Mouse (Mus musculus) CH12.LX (cell line): ENCODE measurements at regions not wholly inside any gene's neighbourhood (a gene's known extent, or its start where the extent isn't known, plus 50 kb on each side); places are given as distances from the start of the nearest gene placed in this dataset.

Experiments used
- DNase-seq: peaks from one replicate; pipeline ENCODE4 v3.0.0-alpha.2; 2013; ENCODE audit errors: extremely low read depth
- H3K27ac ChIP-seq: 2 replicates; pipeline ENCODE4 v1.5.1; 2012; ENCODE audit warnings: low read depth, mild to moderate bottlenecking, control low read depth, moderate library complexity; ENCODE audit not compliant: insufficient read depth
- H3K27me3 ChIP-seq: replicated peaks from 2 replicates; pipeline ENCODE3; 2012; ENCODE audit warnings: inconsistent platforms
- H3K36me3 ChIP-seq, 2 experiments: replicated peaks in 1 of 2; 2 replicates each; pipeline versions ENCODE3 to v1.6.1; 2012; ENCODE audit warnings: inconsistent platforms in 1 of 2, low read length in 1 of 2, mild to moderate bottlenecking in 1 of 2, mixed read lengths in 1 of 2, moderate library complexity in 1 of 2; ENCODE audit not compliant: control insufficient read depth in 1 of 2, insufficient read depth in 1 of 2
- H3K4me1 ChIP-seq, 2 experiments: 2 replicates each; pipeline ENCODE4 v1.6.1; 2012; ENCODE audit warnings: inconsistent platforms in 1 of 2, moderate library complexity in 1 of 2; ENCODE audit not compliant: insufficient read depth in 2 of 2, control insufficient read depth in 1 of 2
- H3K4me2 ChIP-seq: 2 replicates; pipeline ENCODE4 v1.6.1; 2012; ENCODE audit warnings: low read depth, mild to moderate bottlenecking, control low read depth; ENCODE audit not compliant: poor library complexity, insufficient read depth, severe bottlenecking
- H3K4me3 ChIP-seq, 3 experiments: fragments of 150-350 bp in 1 of 3; sonication (generic) in 1 of 3; replicated peaks in 1 of 3; 2 replicates each; pipeline versions ENCODE3 to v1.5.1; 2011 to 2012; ENCODE audit warnings: low read depth in 2 of 3, low read length in 2 of 3, mild to moderate bottlenecking in 2 of 3, moderate library complexity in 2 of 3, control low read depth in 1 of 3, improper control_type of control experiment in 1 of 3, inconsistent platforms in 1 of 3, mixed read lengths in 1 of 3; ENCODE audit not compliant: poor library complexity in 1 of 3
- H3K79me2 ChIP-seq: replicated peaks from 2 replicates; pipeline ENCODE4 v1.6.1; 2012; ENCODE audit warnings: mild to moderate bottlenecking, moderate library complexity; ENCODE audit not compliant: control insufficient read depth, poor library complexity, insufficient read depth, severe bottlenecking; ENCODE audit errors: extremely low read depth
- H3K9ac ChIP-seq: 2 replicates; pipeline ENCODE4 v1.6.1; 2012; ENCODE audit warnings: low read depth, mild to moderate bottlenecking, control low read depth, moderate library complexity; ENCODE audit not compliant: insufficient read depth
- H3K9me3 ChIP-seq: replicated peaks from 2 replicates; pipeline ENCODE3; 2012; ENCODE audit warnings: low read length, inconsistent platforms, mixed read lengths
- CTCF ChIP-seq, 2 experiments: IDR thresholded peaks in 1 of 2; conservative IDR thresholded peaks in 1 of 2; 2 replicates each; pipeline ENCODE4 v1.5.1; 2011 to 2012; ENCODE audit warnings: low read depth in 2 of 2, low read length in 2 of 2, improper control_type of control experiment in 1 of 2, inconsistent platforms in 1 of 2, mild to moderate bottlenecking in 1 of 2, moderate library complexity in 1 of 2
- E2F4 ChIP-seq: IDR thresholded peaks from 2 replicates; pipeline ENCODE4 v1.6.1; 2011; ENCODE audit warnings: low read depth, low read length, improper control_type of control experiment; ENCODE audit not compliant: insufficient replicate concordance
- ETS1 ChIP-seq: conservative IDR thresholded peaks from 2 replicates; pipeline ENCODE4 v1.6.1; 2012; ENCODE audit warnings: low read depth, mild to moderate bottlenecking, inconsistent platforms, low read length, improper control_type of control experiment, moderate library complexity
- HCFC1 ChIP-seq: IDR thresholded peaks from 2 replicates; pipeline ENCODE4 v1.6.1; 2012; ENCODE audit warnings: low read depth, mild to moderate bottlenecking, inconsistent platforms, low read length, improper control_type of control experiment
- JUND ChIP-seq: conservative IDR thresholded peaks from 2 replicates; pipeline ENCODE4 v1.6.1; 2011; ENCODE audit warnings: low read depth, low read length, improper control_type of control experiment
- MAFK ChIP-seq: IDR thresholded peaks from 2 replicates; pipeline ENCODE4 v1.6.1; 2011; ENCODE audit warnings: low read length, improper control_type of control experiment; ENCODE audit not compliant: insufficient replicate concordance
- MAZ ChIP-seq: IDR thresholded peaks from 2 replicates; pipeline ENCODE4 v1.6.1; 2012; ENCODE audit warnings: low read depth, mild to moderate bottlenecking, inconsistent platforms, low read length, improper control_type of control experiment, moderate library complexity
- MEF2A ChIP-seq: IDR thresholded peaks from 2 replicates; pipeline ENCODE4 v1.6.1; 2014; ENCODE audit warnings: low read depth, mild to moderate bottlenecking, inconsistent platforms, low read length, improper control_type of control experiment, borderline replicate concordance
- MXI1 ChIP-seq: IDR thresholded peaks from 2 replicates; pipeline ENCODE4 v1.6.1; 2011; ENCODE audit warnings: mild to moderate bottlenecking, low read depth, low read length, improper control_type of control experiment
- MYC ChIP-seq: IDR thresholded peaks from 2 replicates; pipeline ENCODE4 v1.6.1; 2011; ENCODE audit warnings: low read depth, mild to moderate bottlenecking, improper control_type of control experiment, low read length
- NRF1 ChIP-seq: IDR thresholded peaks from 2 replicates; pipeline ENCODE4 v1.6.1; 2014; ENCODE audit warnings: low read depth, mild to moderate bottlenecking, inconsistent platforms, low read length, improper control_type of control experiment, moderate library complexity
- SMC3 ChIP-seq: IDR thresholded peaks from 2 replicates; pipeline ENCODE4 v1.6.1; 2011; ENCODE audit warnings: low read depth, low read length, improper control_type of control experiment
- TCF12 ChIP-seq: IDR thresholded peaks from 2 replicates; pipeline ENCODE4 v1.6.1; 2014; ENCODE audit warnings: low read depth, mild to moderate bottlenecking, inconsistent platforms, low read length, improper control_type of control experiment
- UBTF ChIP-seq: IDR thresholded peaks from 2 replicates; pipeline ENCODE4 v1.6.1; 2012; ENCODE audit warnings: low read depth, mild to moderate bottlenecking, inconsistent platforms, low read length, improper control_type of control experiment, moderate library complexity
- USF1 ChIP-seq: IDR thresholded peaks from 2 replicates; pipeline ENCODE4 v1.6.1; 2014; ENCODE audit warnings: low read depth, mild to moderate bottlenecking, inconsistent platforms, low read length, improper control_type of control experiment
- USF2 ChIP-seq: conservative IDR thresholded peaks from 2 replicates; pipeline ENCODE4 v1.6.1; 2011; ENCODE audit warnings: low read depth, low read length, improper control_type of control experiment
- ZKSCAN1 ChIP-seq: IDR thresholded peaks from 2 replicates; pipeline ENCODE4 v1.6.1; 2012; ENCODE audit warnings: low read depth, inconsistent platforms, low read length, improper control_type of control experiment, borderline replicate concordance
- ZMIZ1 ChIP-seq: IDR thresholded peaks from 2 replicates; pipeline ENCODE4 v1.6.1; 2012; ENCODE audit warnings: low read depth, mild to moderate bottlenecking, inconsistent platforms, low read length, improper control_type of control experiment
- ZNF384 ChIP-seq: IDR thresholded peaks from 2 replicates; pipeline ENCODE4 v1.6.1; 2012; ENCODE audit warnings: low read depth, low read length, improper control_type of control experiment, inconsistent platforms
- dilution Hi-C: fragments of 300-500 bp; cut with MboI; formaldehyde crosslinking; loops from 2 replicates; pipeline ENCODE4 v1.14.3; 2020; ENCODE audit warnings: low sequenced_read_pairs; ENCODE audit not compliant: extremely low pct_unique_long_range_greater_than_20kb, extremely low pct_ligation_motif_present
- in situ Hi-C: fragments of 300-500 bp; cut with MboI; formaldehyde crosslinking; loops from 3 replicates; pipeline ENCODE4 v1.14.3; 2019; ENCODE audit warnings: low sequenced_read_pairs, low pct_ligation_motif_present, low pct_unique_long_range_greater_than_20kb, mixed read lengths

- in situ Hi-C loops (no loop called here), dilution Hi-C loops (no loop called here)
- Histone ChIP-seq H3K4me1 (no peaks in the 10 kb centered on the region), H3K27me3 (no peaks in the 10 kb centered on the region), H3K27ac (no peak overlapping the region), H3K36me3 (no peaks in the 10 kb centered on the region), H3K9ac (no peak overlapping the region), H3K4me3 (no peak overlapping the region), H3K79me2 (no peaks in the 10 kb centered on the region), H3K4me2 (no peak overlapping the region), H3K9me3 (peaks cover 38% of the 10 kb centered on the region)
- no peak for DNase-seq
- TF ChIP-seq USF1 (no peak), UBTF (no peak), SMC3 (no peak), MYC (no peak), HCFC1 (no peak), ZMIZ1 (no peak), E2F4 (no peak), ZKSCAN1 (no peak), ZNF384 (no peak), USF2 (no peak), MAZ (no peak), JUND (no peak), NRF1 (no peak), MXI1 (no peak), CTCF (conservative IDR thresholded peaks at IDR 0.05 in 1 of 2, IDR thresholded peaks at IDR 0.05 in 1 of 2; ENCODE audit: low read depth in 2 of 2, low read length in 2 of 2) (no peak), TCF12 (no peak), ETS1 (no peak)
- TF ChIP-seq, all 38 proteins: peak for 0
These were observed 392.7 kb downstream of the Nuf2 start for GRCm38 (mm10) chr1:169138404-169139183.

GRCm38 (mm10) chr1:169135542-169135941, 395.7 kb downstream of the Nuf2 start:
- Histone ChIP-seq H3K79me2 (no peaks in the 10 kb centered on the region), H3K36me3 (no peaks in the 10 kb centered on the region), H3K9ac (no peak overlapping the region), H3K4me2 (no peak overlapping the region), H3K4me1 (no peaks in the 10 kb centered on the region), H3K27ac (no peak overlapping the region), H3K4me3 (no peak overlapping the region), H3K9me3 (peaks cover 49% of the 10 kb centered on the region), H3K27me3 (no peaks in the 10 kb centered on the region)
- no peak for DNase-seq
- in situ Hi-C loops: no loop called here
- dilution Hi-C loops: no loop called here
- TF ChIP-seq MAFK (no peak), MEF2A (no peak)
